Mouse (Mus musculus): ENCODE data around the gene Pdgfb.

Pdgfb gene

DNA sequence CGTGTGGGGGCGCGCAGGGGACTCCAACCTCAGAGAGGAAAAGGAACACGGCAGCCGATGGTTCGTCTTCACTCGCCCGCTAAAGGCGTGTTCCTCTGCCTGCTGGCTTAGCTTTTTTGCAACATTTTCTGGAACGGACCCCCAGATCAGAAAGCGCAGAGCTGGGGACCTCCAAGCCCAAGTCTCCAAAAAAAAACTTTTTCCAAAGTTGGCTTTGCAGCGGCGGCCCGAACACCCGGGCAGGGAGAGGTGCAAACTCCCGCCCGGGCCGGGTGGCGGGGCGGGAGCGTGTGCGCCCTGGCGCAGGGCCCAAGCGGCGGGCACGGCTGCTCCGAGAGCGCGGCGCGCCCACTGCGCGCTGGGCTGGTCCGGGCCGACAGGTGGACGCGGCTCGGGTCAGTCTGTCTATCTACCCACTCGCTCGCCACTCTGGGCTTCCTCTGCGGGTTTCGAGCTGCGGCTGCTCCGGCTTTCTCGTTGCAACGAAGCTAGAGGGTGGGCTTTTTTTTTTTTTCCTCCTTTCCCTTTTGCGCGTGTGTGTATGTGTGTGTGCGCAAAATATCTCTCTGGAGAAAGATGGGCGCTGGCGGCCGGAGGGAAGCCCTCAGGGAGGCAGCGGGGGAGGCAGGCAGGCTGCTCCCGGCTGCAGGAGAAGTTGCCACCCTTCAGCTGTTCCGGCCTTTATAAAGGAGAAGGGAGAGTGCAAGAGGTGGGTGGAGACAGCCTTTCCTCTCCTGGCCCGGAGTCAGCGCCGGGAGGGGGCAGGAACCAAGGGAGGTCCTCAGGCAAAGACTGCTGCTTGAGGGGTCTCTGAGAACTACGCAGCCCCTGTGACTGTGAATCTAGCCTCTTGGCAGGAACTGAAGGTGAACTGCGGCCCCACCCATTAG, at the start of gene Pdgfb:
Pdgfb (minus strand) TSS at position 657 of the 890 bp plus-strand sequence.
- DNase-seq (ENCODE audit: extremely low spot score, low read depth, low spot score): no peak

GRCm38 (mm10) chr15:80062821-80063220, 48.0 kb upstream of the Pdgfb start:
- DNase-seq (ENCODE audit: extremely low spot score, low read depth, low spot score): no peak

- no peak for DNase-seq (ENCODE audit: extremely low spot score, low read depth, low spot score)
These were observed 47.6 kb upstream of the Pdgfb start for GRCm38 (mm10) chr15:80062339-80062738.

DNA sequence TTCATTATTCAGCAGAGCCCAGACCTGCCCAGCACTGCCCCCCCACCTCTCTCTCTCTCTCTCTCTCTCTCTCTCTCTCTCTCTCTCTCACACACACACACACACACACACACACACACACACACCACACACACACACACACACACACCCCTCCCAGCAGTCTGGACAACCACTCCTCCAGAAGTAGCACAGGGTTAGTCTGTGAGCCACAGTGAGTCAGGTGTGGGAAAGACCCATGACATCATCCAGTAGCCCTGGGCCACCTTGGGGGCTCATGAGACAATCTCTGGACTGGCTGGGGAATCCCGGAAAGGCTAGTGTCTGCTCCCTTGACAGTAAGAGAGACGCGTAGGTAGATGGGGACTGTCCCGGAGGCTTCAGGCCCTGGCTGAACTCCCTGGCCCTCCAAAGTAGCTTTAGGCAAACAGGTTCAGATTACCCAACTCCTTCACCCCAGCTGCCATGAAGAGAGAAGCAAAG, 46.3 kb upstream of the Pdgfb start:
- DNase-seq (ENCODE audit: extremely low spot score, low read depth, low spot score): no peak

DNA sequence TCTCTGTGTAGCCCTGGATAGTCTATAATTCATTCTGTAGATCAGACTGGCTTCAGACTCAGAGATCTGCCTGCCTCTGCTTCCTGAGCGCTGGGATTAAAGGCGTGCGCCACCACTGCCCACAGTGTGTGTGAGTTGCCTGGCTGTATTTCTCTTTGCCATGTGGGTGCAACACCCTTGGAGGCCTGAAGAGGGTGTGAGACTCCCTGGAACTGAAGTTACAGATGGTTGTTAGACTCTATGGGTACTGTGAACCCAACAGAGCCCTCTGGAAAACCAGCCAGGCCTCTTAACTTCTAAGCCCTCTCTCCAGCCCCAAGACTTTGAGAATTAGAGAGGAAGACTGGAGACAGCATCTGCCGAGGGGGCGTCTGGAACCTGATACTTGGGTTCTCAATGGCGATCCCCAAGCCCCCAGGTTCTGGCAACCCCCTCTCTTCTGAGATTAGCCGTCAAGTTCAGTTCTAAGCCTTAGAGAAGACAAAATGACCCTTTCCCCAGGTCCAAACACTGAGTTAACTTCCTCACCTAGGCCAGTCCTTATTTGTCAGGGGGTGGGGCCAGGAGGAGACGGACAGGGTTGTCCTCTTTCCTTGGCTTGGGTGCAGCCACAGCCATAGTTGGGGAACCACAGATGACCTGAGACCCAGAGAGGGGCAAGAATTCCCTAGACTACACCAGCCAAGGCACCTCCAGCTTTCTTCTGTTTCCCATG, 45.7 kb upstream of the Pdgfb start:
- DNase-seq (ENCODE audit: extremely low spot score, low read depth, low spot score): no peak

GRCm38 (mm10) chr15:80059606-80060005, 44.8 kb upstream of the Pdgfb start:
- DNase-seq (ENCODE audit: extremely low spot score, low read depth, low spot score): no peak

- no peak for DNase-seq (ENCODE audit: extremely low spot score, low read depth, low spot score)
These were observed 43.4 kb upstream of the Pdgfb start for GRCm38 (mm10) chr15:80058151-80058550.

- DNase-seq (ENCODE audit: extremely low spot score, low read depth, low spot score): no peak
These were observed 39.4 kb upstream of the Pdgfb start for GRCm38 (mm10) chr15:80054034-80054710.

GRCm38 (mm10) chr15:80053381-80054033, 38.7 kb upstream of the Pdgfb start:
- no peak for DNase-seq (ENCODE audit: extremely low spot score, low read depth, low spot score)

DNA sequence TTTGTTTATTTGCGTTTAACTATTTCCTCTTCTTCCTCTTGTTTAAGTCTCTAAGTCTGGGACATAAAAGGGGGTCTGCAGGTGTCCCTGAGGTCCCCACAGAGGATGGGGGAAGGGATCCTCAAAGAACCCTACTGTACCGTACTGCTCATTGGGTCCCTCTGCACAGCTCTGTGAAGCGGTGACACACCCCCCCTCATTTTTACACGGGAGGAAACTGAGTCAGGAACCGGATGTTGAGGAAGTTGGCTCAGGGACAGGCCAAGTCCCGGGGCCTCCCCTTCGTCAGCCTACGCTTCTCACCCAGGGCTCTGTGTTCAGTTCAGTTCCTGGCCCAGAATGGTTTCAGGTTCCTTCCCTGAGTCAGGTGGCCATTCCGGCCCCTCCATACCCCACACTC, 37.0 kb upstream of the Pdgfb start:
- DNase-seq (ENCODE audit: extremely low spot score, low read depth, low spot score): no peak

GRCm38 (mm10) chr15:80051092-80051761, 36.5 kb upstream of the Pdgfb start:
- DNase-seq (ENCODE audit: extremely low spot score, low read depth, low spot score): no peak

GRCm38 (mm10) chr15:80050093-80050492, 35.3 kb upstream of the Pdgfb start:
- no peak for DNase-seq (ENCODE audit: extremely low spot score, low read depth, low spot score)

GRCm38 (mm10) chr15:80047973-80048372, 33.2 kb upstream of the Pdgfb start:
- DNase-seq (ENCODE audit: extremely low spot score, low read depth, low spot score): no peak

DNA sequence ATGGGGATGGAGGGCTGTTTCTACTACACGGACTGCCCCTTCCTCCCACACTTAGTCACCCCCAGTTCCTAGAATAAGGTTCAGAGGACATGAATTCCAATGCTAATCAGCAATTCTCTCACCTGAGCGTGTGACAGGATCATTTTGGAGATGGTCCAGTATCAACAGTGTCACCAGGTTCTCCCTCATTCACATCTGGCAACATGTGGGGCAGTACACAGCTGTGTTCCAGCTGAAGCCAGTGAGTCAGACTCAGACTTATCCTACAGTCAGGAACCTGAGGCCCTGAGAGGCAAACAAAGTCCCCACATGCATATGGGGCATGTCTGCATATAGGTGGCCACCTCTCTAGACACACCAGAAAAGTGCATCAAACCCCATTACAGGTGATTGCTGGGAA, 32.5 kb upstream of the Pdgfb start:
- DNase-seq (ENCODE audit: extremely low spot score, low read depth, low spot score): no peak

- DNase-seq (ENCODE audit: extremely low spot score, low read depth, low spot score): no peak
These were observed 31.0 kb upstream of the Pdgfb start for GRCm38 (mm10) chr15:80045749-80046148.

DNA sequence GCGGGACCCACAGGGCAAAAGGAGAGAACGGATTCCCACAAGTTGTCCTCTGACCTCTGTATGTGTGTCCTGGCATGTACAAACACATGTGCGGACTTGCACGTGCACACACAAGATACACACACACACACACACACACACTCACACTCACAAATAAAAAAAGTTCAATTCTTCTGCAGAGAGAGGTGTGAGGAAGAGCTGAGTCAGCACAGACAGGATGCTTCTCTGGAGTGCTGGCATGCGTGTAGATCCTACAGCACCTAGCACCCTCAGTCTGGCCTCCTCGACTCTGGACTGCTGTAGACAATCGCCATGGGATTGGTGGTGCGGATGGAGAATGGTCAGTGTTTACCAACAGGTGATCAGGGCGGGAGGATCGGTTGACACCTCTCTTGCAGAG, 29.5 kb upstream of the Pdgfb start:
- no peak for DNase-seq (ENCODE audit: extremely low spot score, low read depth, low spot score)

DNA sequence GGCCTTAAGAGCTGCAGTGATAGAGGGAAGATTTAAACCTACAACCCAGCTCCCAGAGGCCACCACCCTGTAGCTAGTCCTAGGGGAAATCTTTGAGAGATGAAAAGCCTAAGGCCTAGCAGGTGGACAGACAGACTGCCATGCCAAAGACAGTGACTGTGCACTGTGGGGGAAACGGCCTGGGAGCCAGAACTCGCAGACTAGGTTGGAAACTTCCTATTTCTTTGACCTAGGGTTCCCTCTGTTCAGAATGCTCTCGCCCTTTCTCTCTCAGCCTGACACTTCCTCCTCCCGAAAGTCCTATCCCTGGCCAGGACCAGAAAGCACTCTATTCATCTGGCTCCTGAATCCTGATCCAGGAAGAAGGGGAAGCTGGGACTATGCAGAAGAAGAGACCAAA, 27.4 kb upstream of the Pdgfb start:
- no peak for DNase-seq (ENCODE audit: extremely low spot score, low read depth, low spot score)

- no peak for DNase-seq (ENCODE audit: extremely low spot score, low read depth, low spot score)
These were observed 23.3 kb upstream of the Pdgfb start for GRCm38 (mm10) chr15:80038110-80038391.

DNA sequence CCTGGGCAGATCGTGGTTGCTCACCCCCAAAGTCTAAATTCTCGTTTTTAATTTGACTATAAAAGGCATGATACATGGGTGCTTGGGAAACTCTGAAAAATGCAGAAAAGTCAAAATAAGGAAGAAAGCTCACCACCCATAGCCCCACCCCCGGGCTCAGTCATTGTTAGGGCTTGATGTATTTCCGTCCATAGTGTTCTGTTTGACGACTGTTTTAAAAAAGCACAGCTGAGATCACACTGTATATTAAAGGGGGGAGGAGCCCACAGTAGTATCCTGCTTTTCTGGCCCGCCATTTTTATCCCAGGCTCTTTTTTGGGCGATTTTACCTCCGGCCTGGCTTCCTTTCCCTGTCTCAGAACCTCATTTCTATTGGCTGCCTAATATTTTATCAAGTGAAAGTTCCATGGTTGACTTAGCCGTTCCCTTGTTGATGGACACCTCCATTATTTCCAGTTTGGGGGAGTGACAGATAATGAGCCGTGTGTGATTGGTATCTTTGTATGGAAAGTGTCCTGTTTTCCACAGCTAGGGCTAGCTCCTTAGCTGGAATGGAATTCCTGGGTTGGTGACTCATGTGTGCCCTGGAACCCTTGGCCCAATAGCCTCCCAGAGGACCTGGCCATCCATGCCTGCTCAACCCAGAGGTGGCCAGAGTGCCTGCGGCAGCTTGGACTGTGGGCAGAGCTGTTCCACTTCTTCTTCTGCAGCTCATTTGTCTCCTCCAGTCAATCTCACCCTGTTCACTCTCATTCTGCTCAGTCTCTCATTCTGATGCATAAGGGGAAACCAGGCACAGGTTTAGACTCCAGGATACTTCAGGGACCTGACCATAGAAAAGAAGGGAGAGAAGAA, 22.7 kb upstream of the Pdgfb start:
- no peak for DNase-seq (ENCODE audit: extremely low spot score, low read depth, low spot score)
